Mouse (Mus musculus) spleen, postnatal 10 days (tissue): ENCODE measurements around the gene Zfp523.

ENCODE experiments used
- DNase-seq, 2 experiments: peaks; one replicate each; pipeline ENCODE4 v3.0.0; 2021 to 2022; ENCODE audit warnings: low spot score in 2 of 2

The Zfp523 gene

DNA sequence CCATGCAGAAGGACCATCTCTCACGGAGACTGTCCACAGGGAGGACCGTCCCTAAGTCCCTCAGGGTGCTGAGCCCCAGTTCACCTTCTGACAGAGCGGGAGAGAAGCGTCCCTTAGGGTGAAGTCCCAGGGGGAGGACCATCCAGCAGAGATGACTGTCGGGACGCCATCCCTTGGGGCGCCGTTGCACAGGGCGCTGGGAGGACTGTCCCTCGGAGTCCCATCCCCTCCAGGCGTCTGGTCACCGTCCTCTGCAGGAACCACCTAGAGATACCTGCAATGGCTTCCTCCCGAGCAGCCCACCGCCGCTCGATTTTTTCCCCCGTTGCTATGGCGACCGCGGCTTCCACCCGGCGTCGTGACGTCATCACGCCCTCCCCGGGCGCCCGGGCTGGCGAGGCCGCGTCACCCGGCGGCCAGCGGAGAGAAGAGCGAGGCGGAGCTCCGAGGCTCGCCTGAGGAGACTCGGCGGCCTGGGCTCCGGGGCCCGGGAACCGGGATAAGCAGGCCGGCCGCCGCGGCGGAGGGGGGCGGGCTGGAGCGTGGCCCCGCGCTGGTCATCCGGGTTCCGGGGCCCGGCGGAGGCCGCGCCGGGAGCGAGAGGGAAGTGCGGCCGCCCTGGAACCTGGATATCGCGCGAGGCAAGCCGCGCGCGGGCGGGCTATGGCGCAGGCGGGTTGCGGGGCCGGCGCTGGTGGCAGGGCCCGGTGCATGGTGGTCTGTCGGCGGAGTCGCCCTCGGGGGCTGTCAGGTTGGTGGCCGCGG, at the start of gene Zfp523:
Gene Zfp523 (plus strand): TSS at position 355 of the 765 bp plus-strand sequence.
- peak; percentile 81 to 90 for DNase-seq

DNA sequence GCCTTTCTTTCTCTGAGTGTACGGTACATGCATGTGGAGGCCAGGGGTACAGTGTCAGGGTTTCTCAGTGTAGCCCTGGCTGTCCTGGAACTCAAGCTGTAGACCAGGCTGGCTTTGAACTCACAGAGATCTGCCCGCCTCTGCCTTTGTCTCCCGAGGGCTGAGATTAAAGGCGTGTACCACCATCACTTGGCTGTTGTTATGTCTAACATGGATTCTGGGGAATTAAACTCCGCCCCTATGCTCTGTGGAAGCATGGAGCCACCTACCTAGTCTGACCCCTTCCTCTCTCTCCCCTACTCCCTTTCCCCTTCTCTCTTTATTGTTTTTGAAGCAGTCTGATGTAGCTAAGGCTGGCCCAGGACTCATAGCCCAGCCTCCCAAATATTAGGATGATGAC, 47.1 kb upstream of the Zfp523 start:
- DNase-seq, result no peak

DNA sequence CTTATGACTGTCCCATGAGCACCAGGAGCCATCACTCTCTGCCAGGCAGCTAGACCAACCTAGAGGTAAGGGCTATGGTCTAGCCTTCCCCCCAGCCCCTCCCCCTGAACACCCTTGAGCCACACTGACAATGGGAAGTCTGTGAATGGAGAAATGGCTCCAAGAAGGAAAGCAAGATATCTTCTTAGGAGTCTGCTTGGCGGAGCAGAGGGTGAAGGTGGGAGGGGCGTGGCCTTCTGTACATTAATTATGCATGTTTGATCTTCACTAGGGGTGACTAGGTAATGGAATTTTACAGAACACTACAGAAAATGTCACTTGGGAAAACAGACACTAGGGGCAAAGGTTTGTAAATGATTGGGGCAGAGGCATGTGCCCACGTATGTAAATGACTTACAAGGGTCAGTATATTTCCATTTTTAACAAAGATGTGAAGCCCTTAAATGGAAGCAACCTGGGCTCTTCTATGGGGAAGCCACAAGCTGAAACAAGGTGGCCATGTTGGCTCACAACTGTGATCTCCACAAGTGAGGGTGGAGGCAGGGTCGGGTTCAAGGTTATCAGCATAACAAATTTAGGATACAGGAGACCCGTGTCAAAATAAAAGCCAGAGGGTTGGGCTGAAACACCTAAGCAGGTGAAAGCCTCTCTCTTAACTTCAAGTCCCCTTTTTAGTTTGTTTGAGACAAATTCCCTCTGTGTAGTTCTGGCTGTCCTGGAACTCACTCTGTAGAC, 46.4 kb upstream of the Zfp523 start:
- no peak for DNase-seq

DNA sequence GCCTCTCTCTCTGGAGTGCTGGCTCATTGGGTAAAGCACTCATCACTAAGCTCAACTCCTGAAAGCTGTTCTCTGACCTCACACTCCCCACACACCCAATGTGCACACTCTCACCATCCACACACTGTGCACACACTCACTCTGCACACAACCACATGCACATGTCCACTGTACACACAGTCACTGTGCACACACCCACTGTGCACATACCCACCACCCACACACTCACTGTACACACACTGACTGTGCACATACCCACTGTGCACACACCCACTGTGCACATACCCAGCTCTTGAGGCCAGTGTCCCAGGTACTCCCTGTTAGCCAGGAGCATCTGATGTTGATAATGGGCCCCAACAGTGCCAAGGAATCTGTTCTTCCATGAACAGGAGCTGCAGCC, 45.8 kb upstream of the Zfp523 start:
- DNase-seq, result no peak

DNA sequence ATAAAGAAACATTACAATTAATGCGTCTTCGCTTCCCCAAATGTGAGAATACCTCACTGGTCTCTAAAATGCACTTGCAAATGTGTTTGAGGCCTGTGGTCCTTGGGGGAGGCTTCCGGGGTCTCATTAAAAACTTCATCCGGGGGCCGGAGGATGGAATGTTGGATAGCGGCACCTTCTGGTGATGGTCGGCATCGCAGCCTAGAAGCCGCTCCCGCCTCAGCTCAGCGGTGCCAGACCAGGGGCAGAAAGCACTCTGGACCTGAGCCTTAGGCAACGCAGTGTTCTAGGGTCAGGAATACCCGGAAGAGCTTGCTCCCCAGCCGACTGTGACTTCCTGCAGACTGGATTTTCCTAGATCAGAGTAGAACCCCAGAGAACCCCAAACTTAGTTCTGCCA, 43.7 kb upstream of the Zfp523 start:
- peak; percentile 26 to 68 for DNase-seq

DNA sequence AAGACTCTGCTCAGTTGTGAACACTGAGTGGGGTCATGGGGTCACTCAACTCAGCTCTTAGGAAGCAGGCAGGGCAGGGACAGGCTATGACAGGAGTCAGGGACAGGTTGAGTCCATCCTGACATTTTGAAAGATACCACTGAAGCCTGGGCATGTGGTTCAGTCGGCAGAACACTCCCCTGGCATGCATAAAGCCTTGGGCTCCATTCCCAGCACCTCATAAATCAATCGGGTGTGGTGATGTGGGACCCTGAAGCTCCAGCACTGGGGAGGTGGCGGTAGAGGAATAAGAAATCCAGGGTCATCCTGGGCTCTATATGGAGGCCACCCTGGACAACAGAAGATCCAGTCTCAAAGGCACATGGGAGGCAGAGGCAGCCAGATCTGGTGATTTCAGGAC, 41.4 kb upstream of the Zfp523 start:
- DNase-seq, result no peak

DNA sequence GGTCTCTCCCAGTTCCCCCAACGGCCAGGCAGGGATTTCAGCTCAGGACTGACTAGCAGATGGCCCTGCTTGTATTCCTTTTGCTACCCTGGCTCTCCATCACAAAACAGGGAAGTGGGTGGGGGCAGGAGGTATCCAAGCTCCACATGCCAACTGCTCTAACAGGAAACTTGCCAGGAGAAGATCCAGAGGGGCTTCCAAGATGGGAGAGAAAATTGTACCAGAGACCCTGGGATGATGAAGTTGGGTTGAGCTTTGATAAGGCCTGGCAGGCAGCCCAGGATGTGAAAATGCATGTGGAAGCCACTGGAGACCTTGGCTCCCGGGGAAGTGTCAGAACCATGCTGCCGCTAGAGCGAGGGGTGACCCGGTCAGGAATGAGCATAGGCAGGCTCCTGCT, 40.7 kb upstream of the Zfp523 start:
- no peak for DNase-seq

DNA sequence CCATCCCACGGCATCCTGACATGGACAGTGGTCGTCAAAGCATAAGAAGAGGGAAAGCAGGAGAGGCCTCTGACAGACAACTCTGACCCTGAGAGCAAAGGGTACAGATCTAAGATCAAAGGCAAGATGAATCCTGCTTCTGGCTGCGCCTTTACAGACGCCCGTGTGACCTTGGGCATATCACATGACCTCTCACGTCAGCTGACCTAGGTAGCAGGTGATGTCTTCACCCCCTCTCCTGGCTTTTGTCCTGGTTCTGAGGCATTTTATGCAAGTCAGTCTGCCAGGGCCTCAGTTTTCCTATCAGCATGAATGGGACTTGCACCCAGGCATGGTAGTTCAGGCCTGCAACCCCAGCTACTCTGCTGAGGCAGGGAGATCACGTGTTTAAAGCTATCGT, 38.9 kb upstream of the Zfp523 start:
- no peak for DNase-seq

DNA sequence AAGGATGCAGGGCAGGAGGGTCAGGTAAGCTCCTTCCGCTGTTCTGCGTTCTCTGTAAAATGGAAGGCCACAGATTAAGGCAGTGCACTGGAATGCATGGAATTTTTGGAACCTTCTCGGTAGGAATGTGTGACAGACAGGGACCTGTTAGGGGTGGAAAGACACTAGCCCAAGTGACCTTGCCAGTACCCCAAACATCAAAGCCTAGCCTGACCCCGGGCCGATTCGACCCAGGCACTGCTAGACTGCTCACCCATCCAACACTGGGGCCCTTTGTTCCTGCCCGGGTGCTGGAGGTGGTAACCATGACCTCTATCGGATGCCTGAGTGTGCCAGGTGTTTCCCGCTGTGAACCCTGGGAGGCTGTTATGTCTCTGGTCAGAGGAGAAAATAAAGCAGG, 38.2 kb upstream of the Zfp523 start:
- DNase-seq, result no peak

DNA sequence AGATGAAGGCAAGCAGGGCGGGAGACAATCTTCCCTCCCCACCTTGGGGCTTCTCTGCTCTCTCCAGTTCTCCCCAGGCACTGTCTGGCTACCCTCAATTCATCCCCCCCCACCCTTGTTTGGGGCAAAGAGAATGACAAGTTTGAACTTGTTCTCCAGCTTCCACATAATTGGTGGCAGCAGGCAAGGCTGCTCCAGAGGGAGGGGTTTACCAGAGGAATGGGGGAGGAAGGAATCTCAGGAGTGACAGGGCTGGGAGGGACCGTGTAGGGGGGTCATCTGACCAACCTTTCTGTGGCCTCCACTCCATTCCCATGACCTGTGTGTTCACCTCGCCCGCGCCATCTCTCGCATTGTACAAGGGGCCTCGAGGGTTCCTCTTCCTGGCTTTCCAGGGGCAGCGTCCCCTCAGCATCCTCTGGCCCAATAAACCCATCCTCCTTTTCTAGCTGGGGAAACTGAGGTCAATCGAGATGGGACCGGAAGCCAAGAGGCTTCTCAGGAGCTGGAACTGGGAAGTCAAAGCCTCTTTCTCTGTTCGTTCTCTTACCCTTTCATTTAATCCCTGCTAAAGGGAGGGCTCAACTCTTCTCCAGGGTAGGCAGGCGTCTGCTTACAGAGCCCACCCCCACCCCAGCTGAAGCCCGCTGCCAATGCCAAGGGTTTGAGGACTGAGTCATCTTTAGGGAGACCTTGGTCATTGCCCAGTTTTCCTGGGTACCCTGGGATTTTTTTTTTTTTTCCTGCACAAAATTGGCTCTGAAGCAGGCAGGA, 36.3 kb upstream of the Zfp523 start:
- DNase-seq, result no peak

DNA sequence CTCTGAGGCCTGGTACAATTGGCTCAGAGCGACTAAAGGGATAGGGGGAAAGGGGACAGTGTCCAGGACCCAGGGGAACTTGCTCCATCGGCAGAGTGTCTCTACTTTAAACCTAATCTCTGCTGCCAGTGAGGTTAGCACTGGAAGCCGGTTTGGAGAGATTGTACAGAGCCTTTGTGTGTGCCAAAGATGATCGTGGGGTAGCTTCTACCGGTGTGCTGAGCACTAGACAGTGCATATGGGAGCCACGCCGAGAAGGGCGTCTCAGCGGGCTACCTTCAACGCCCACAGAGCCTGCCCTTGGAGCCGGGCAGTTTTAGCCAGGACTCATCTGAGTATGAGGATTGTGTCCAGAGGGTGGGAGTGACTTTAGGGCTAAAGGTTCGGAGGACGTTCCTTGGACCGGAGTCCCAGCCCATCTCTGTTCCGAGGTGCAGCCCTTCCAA, 35.7 kb upstream of the Zfp523 start:
- no peak for DNase-seq

DNA sequence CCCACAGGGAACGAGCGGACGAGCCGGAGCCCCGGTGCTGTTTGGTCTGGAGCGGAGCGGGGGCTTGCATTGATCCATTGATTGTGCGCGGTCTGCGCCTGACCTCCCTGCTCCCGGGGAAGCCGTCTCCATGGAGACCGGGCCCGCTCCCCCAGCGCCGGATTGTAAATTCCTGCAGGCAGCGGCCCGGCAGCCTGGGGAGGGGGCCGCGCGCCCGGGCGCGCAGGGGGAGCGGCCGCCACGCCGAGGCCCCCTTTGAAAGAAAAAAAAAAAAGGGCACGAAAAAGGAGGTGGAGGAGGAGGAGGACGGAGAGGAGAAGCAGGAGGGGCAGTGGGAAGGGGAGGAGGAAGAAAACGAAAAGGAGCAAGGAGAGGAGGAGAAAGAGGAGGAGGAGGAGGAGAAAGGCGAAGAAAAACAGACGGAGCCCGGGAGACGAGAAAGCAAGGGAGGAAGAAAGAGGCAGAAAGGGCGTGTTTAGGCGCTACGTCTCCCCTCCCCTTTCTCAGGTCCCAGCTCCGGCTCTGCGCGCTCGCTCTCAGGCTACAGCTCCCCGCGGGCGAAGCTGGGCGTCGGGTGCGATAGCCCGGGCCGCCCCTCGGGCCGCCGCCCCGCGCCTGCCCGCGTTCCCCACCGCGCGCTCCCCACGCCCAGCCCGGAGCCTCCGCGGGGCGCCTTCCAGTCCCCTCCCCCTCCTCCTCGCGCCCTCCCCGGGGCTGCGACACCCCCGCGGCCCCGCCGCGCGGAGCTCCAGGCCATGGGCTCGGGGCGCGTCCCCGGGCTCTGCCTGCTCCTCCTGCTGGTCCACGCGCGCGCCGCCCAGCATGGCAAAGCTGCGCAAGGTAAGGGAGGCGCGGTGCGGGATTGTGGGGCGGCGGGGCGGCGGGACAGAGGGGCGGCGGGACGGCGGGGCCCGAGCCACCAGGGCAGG, 34.9 kb upstream of the Zfp523 start, which contains the start of gene Scube3:
Gene Scube3 (plus strand): TSS at position 371 of the 929 bp plus-strand sequence.
- DNase-seq, result no peak

DNA sequence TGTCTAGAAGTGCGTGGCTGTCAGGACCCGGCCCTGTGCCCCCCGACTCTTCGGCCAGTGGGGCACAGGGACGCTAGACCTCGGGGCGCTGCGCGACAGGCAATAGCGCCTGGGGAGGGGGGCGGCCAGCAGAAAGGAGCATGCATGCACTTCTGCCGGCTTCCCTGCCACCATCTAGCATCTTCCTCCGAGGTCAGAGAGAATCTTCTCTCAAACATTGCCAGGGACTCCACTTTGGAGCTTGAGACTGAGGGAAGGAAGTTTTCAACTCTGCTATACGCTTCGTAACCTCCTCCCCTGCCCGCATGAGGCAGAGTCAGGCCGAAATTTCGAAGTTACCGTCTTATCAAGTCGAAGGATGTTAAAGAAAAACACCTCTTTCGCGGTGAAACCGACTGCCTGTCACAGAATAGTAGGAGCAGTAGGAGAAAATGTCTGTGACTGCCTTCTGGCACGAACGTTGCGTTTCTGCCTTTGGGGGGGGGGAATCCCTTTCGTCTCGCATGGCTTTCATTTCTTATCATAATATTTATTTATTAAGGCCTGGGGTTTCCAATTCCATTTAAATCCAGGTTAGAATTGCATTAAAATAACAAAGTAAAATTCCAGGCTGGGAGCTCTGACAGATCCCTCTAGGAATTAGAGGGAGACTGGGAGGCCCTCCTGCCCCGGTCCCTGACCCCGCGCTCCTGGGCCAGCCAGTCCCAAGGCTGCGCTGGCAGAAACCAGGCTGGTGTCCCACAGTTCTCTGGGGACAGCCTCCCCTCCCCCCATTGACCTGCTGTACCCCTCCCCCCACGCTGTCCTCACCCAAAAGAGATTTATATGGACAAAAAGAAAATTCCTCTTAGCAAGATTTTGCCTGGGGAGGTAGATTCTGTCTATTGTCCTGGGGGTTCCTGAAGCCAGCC, 34.0 kb upstream of the Zfp523 start:
- DNase-seq, result no peak

DNA sequence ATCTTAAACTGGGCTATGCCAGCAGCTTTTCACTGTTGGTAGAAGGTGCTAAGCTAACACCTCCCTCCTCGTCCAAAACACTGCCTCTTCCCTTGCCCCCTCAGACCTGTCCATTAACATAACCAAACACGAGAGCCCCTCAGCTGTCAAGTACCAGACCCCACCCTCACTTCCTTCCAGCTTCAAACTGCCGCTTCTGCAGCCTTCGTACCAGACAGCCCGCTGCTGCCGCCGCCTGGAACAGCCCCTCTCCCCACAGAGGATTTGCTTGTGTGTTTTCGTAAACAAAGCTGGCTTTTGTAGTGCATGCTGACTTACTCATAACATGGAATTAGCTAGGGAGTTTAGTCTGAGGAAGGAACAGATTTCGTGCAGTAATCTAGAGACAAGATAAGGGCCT, 33.2 kb upstream of the Zfp523 start:
- DNase-seq, result no peak

DNA sequence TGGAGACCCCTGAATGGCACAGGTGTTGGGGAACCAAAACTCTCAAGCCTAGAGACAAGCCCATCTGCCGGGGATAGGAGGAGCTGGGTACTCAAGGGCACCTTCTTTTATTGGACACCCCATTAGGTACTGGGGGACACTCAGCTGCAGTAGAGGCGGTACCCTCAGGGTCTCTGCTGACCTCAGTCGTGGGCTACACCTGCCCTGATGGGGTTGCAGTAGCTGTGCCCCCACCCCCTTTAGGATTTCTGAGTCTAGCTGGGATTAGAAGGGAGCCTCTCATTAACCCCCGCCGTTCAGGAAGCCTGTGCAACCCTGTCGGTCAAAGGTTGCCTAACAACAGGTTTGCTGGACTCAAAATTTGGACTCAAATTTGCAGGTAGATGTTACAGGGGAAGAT, 32.7 kb upstream of the Zfp523 start:
- DNase-seq, result no peak

DNA sequence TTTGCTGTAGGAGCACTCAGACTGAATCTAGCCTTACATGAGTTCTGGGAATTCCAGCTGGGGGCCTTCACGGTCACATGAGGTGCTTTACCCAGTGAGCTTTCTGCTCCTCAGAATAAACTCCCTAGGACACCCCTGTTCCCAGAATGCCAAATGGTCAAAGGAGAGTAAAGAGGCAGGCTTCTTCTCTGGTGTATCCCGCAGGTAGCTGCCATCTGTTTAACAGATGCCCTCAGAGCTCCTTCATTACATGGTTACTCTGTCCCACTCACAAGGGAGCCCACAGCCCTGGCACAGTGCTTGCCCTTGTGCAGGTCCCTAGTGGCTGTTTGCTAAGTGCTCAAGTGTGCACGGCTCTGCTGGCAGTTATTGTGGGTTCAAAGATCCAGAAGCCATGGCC, 28.6 kb upstream of the Zfp523 start:
- DNase-seq, result no peak

DNA sequence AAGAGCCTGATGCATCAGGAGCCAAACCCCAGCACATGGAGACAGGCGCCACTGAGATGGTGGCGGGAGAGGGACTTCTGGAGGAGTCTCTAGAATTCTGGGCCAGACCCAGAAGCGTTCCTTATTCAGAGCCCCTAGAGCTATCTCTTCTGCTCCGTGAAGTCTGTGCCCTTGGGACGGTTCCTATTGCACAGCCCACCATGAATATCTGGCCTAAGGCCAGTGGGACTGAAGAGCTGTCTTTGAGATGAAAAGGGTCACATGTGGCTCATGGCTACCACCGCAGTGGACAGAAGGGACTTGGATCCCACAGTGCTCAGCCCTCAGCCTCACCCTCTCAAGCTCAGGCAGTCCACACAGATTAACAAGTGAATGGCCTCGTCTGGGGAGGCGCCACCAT, 27.2 kb upstream of the Zfp523 start:
- DNase-seq, result no peak

DNA sequence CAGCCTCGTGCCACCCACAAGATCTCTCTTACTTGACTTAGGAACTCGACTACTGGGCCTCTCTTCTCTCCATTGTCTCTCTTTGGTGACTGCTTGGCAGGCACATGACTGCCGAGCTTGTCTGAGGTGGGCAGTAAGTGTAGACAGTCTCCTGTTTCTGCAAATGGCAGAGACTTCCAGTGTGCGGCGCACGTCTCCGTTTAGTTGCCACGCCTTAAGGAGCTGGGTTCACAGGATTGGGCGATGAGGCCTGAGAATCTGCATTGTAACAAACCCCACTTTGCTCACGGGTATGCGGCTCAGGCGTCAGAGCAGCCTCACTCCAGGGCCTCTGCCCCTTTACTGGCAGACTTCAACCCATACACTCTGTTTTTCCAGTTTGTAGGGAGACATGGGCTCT, 26.5 kb upstream of the Zfp523 start:
- no peak for DNase-seq

DNA sequence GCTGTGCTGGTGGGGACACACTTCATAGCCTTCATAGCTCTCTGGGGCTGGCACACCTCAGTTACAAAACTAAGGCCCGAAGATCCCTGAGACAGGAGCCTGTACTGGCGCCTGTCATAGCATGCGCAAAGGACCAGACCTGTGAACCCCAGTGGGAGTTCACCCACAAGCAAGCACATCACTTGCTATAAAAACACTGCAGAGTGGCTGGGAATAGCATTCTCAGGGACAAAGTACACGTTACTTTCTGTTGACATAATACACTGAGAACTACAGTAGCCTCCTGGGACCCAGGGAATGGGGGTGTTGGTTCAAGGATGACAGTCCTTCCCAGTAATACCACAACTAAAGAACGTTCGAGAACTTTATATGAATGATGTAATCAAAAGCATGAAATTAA, 23.8 kb upstream of the Zfp523 start:
- DNase-seq, result no peak

DNA sequence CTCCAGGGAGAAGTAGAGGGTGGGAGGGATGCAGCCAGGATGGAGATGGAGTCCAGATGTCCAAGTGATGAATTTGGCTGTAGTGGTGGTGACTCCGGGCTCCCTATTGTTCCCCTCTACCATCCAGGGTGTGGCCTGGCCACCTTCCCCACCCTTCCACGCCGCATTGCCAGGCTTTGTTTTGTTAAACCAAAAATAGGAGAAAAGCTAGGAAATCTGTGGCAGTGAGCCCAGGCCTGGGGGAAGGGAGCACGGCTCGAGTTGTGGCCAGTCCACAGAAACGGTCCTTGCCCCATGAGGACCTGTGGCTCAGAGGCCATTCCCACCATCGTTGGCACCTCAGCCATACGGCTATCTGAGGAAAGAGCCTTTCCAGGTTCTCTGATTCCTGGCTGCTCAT, 22.0 kb upstream of the Zfp523 start:
- no peak for DNase-seq
